Mouse (Mus musculus) ES-E14 (cell line): ENCODE measurements around the gene Fasl. TPM values are rescaled to one million over a fixed set of nuclear protein-coding genes. Genes with fewer than 3 reads are reported as not detected.
A peak's percentile ranks its signal among the peaks of the same experiment; 100 is the strongest.

Source experiments
- DNase-seq: peaks from one replicate; pipeline ENCODE4 v3.0.0-alpha.2; 2013; ENCODE audit warnings: low read depth, low spot score
- H3K27ac ChIP-seq: 2 replicates; pipeline ENCODE4 v1.5.1; 2012; ENCODE audit warnings: low read depth, mild to moderate bottlenecking, low read length, moderate library complexity, mixed read lengths; ENCODE audit not compliant: poor library complexity, insufficient read depth, severe bottlenecking
- H3K36me3 ChIP-seq: 2 replicates; pipeline ENCODE4 v1.6.1; 2012; ENCODE audit warnings: mild to moderate bottlenecking, low read length, moderate library complexity, mixed read lengths; ENCODE audit not compliant: control insufficient read depth, poor library complexity, insufficient read depth, severe bottlenecking
- H3K4me1 ChIP-seq, 2 experiments: fragments of 150-350 bp in 1 of 2; sonication (generic) in 1 of 2; 2 replicates each; pipeline ENCODE4 v1.6.1; 2012; ENCODE audit warnings: low read length in 2 of 2, mild to moderate bottlenecking in 1 of 2, mixed read lengths in 1 of 2; ENCODE audit not compliant: control insufficient read depth in 2 of 2, insufficient read depth in 2 of 2, poor library complexity in 1 of 2
- H3K4me3 ChIP-seq, 2 experiments: fragments of 150-350 bp in 1 of 2; sonication (generic) in 1 of 2; 2 replicates each; pipeline ENCODE4 v1.5.1; 2012; ENCODE audit warnings: low read length in 2 of 2, low read depth in 1 of 2, mild to moderate bottlenecking in 1 of 2, mixed read lengths in 1 of 2; ENCODE audit not compliant: insufficient read depth in 1 of 2, poor library complexity in 1 of 2, severe bottlenecking in 1 of 2
- H3K9ac ChIP-seq: 2 replicates; pipeline ENCODE4 v1.6.1; 2012; ENCODE audit warnings: low read depth, mild to moderate bottlenecking, low read length, mixed read lengths; ENCODE audit not compliant: poor library complexity, insufficient read depth, severe bottlenecking
- H3K9me3 ChIP-seq: fragments of 150-350 bp; sonication (generic); 2 replicates; pipeline ENCODE4 v1.6.1; 2012; ENCODE audit warnings: low read depth, mild to moderate bottlenecking, low read length; ENCODE audit not compliant: control insufficient read depth, insufficient read depth
- CHD2 ChIP-seq: IDR thresholded peaks from 2 replicates; pipeline ENCODE4 v1.6.1; 2014; ENCODE audit warnings: mild to moderate bottlenecking, low read depth, low read length, inconsistent platforms
- HCFC1 ChIP-seq: IDR thresholded peaks from 2 replicates; pipeline ENCODE4 v1.6.1; 2012; ENCODE audit warnings: low read length, inconsistent platforms, borderline replicate concordance; ENCODE audit not compliant: insufficient read depth
- MAFK ChIP-seq: IDR thresholded peaks from 2 replicates; pipeline ENCODE4 v1.6.1; 2014; ENCODE audit warnings: mild to moderate bottlenecking, low read depth, low read length, inconsistent platforms; ENCODE audit not compliant: insufficient read depth
- ZC3H11A ChIP-seq: IDR thresholded peaks from 2 replicates; pipeline ENCODE4 v1.6.1; 2012; ENCODE audit warnings: low read depth, mild to moderate bottlenecking, inconsistent platforms, low read length, borderline replicate concordance
- ZNF384 ChIP-seq: IDR thresholded peaks from 2 replicates; pipeline ENCODE4 v1.6.1; 2012; ENCODE audit warnings: low read depth, low read length, inconsistent platforms
- in situ Hi-C, 2 experiments: fragments of 600-800 bp; cut with MboI; formaldehyde crosslinking; loops; one replicate each; pipeline ENCODE4 v1.15.1; 2025; ENCODE audit warnings: low sequenced_read_pairs in 2 of 2, inconsistent platforms in 1 of 2; ENCODE audit not compliant: unreplicated experiment in 2 of 2
- total RNA-seq: library from RNA; depleted of rRNA; stranded (reverse); fragments of 300-350 nt; gene quantifications from 2 replicates; pipeline ENCODE4 v1.2.3, GENCODE M21; 2012; rRNA removed

Fasl gene
- total RNA-seq, 1 experiment, result 0.22 TPM

DNA sequence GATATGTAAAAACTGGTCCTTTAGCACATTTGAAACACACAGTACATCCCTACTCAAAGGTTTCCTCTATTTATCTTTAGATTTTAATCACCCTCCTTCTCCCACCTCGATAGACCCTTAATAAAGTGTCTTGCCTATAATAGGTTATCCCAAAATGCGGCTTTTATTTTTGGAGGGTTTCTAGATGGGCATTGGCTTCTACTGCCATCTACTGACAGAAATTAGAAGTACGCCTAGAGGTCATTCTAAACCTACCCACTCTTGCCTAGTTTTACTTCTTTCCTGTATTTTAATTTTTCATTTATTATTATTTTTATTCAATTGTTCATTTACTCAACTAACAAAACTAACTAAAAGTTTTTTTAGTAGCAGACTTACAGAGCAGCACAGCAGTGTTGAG, 51.4 kb downstream of the Fasl start:
- no peak for TF ChIP-seq ZNF384
- no peak for TF ChIP-seq MAFK
- no peak for TF ChIP-seq ZC3H11A
- no peak for TF ChIP-seq HCFC1
- no peak for TF ChIP-seq CHD2
- no peak overlapping the region for H3K27ac ChIP-seq
- H3K36me3 ChIP-seq, result no peaks in the 10 kb centered on the region
- H3K4me1 ChIP-seq, result no peaks in the 10 kb centered on the region
- DNase-seq, result no peak
- H3K4me3 ChIP-seq, result no peak overlapping the region
- no peaks in the 10 kb centered on the region for H3K9me3 ChIP-seq
- H3K9ac ChIP-seq, result no peak overlapping the region
- in situ Hi-C loops, result no loop called here

DNA sequence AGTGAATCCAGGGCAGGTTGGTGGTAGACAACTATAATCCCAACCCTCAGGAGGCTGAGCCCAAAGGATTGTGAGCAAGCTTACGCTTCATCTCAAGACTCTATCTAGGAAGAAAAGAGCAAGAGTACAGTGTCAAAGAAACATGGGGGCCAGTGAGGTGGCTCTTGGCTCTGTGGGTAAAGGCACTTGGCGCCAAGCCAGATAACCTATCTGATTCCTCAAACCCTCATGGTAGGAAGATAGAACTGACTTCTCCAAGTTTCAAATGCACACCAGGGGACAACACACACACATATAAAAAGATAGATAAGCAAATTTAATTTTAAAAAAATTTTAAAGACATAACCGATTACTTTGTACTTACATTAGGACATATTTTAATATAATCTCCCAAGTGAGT, 52.0 kb downstream of the Fasl start:
- no peaks in the 10 kb centered on the region for H3K36me3 ChIP-seq
- DNase-seq, result no peak
- TF ChIP-seq CHD2 (no peak), MAFK (no peak)
- in situ Hi-C loops, result no loop called here
- H3K9ac ChIP-seq, result no peak overlapping the region
- no peaks in the 10 kb centered on the region; a peak in 1 of 4 replicates for H3K4me1 ChIP-seq
- no peak overlapping the region for H3K4me3 ChIP-seq
- no peaks in the 10 kb centered on the region for H3K9me3 ChIP-seq
- H3K27ac ChIP-seq, result no peak overlapping the region

DNA sequence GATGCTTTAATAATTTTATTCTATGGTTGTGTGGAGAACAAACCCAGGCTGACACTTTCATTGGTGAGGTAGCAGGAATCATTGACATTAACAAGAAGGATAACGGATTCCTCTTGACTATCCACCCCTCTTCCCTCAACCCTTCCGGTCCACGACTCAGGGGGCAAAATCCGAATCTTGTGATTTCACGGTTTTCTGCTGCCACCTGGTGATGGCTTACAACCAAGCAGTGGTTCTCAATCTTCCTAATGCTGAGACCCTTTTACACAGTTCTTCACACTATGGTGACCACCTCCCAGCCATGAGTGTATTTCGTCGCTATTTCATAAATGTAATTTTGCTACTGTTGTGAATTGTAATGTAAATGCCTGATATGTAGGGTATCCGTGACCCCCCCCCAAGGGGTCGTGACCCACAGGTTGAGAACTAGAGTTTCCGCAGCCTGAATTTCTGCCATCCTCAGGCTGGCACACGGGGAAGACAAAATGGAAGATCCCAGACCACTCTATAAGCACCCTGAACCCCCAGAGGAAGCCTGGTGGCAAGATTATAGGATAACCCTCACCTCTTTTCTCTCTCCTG, 52.7 kb downstream of the Fasl start:
- H3K36me3 ChIP-seq, result no peaks in the 10 kb centered on the region
- no peaks in the 10 kb centered on the region; a peak in 1 of 4 replicates for H3K4me1 ChIP-seq
- H3K27ac ChIP-seq, result no peak overlapping the region
- H3K4me3 ChIP-seq, result no peak overlapping the region
- in situ Hi-C loops, result no loop called here
- TF ChIP-seq HCFC1 (no peak), ZC3H11A (no peak), CHD2 (peak; percentile 68; the same call in 1 of the 2 replicates), MAFK (no peak)
- no peak overlapping the region for H3K9ac ChIP-seq
- no peaks in the 10 kb centered on the region for H3K9me3 ChIP-seq
- no peak for DNase-seq

DNA sequence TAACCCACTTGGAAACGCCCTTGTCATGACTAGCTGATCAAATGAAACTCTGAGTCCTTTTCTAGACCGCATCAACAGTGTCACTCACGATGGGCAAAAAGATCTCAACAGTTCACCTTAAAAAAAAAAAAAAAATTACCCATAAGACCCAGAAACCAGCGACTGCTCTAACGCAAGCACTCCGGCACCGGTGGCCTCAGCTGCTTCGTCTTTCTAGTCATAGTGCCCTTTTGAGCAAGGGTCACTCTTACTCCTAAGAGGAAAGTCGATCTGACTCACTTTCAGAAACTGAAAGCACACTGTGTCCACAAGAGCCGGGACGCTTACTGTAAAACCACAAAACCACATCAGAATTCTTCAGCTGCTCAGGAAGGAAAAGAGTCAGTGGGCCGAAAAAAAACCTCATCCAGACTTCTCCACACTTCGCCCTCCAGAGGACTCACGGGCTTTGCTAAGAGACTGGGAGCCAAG, 53.5 kb downstream of the Fasl start:
- H3K4me1 ChIP-seq, result no peaks in the 10 kb centered on the region; a peak in 1 of 4 replicates
- TF ChIP-seq MAFK (no peak), HCFC1 (no peak), ZNF384 (no peak), CHD2 (no peak), ZC3H11A (no peak)
- H3K9ac ChIP-seq, result no peak overlapping the region
- no peaks in the 10 kb centered on the region for H3K9me3 ChIP-seq
- H3K4me3 ChIP-seq, result no peak overlapping the region
- DNase-seq, result no peak
- in situ Hi-C loops, result no loop called here
- no peaks in the 10 kb centered on the region for H3K36me3 ChIP-seq
- no peak overlapping the region for H3K27ac ChIP-seq

DNA sequence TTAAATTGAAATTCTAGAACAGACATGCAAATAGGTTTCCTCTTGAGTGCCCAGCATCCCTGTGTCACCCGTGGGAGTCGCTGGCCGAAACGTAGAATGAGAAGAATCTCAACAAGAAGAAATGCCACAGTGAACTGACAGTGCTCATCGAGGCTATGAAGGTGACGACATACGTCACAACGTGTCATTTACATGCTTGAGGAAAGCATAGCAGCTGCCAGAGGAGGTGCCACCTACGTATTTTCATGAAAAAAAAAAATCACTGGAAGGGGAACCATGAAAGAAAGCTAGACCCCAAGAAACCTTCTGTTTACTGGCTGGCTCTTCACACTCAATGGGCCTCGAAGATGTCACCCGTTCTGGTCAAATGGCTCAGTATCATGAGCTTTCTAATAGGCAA, 54.0 kb downstream of the Fasl start:
- no peak overlapping the region for H3K4me3 ChIP-seq
- no peak for DNase-seq
- H3K4me1 ChIP-seq, result no peaks in the 10 kb centered on the region; a peak in 1 of 4 replicates
- no peak for TF ChIP-seq ZC3H11A
- no peak for TF ChIP-seq ZNF384
- no peak for TF ChIP-seq MAFK
- no peak for TF ChIP-seq CHD2
- no peak for TF ChIP-seq HCFC1
- H3K27ac ChIP-seq, result no peak overlapping the region
- H3K9ac ChIP-seq, result no peak overlapping the region
- no peaks in the 10 kb centered on the region for H3K9me3 ChIP-seq
- in situ Hi-C loops, result no loop called here
- no peaks in the 10 kb centered on the region for H3K36me3 ChIP-seq

Other genes with a start within 250 kb of the Fasl start
- gene Suco, start 88.2 kb upstream of the Fasl start, total RNA-seq, result 48.2 and 56.9 TPM in 2 replicates
- 3.8 and 6.4 TPM in 2 replicates for gene Pigc, start 180.7 kb upstream of the Fasl start, total RNA-seq
- gene 4930558K02Rik, start 191.1 kb upstream of the Fasl start, total RNA-seq, result not detected in 2 replicates